Mouse (Mus musculus): ENCODE data around the gene Mybpc1. TPM values are rescaled to one million over a fixed set of nuclear protein-coding genes. Genes with fewer than 3 reads are reported as not detected.

Gene Mybpc1
- 0.10 and 0.21 TPM in 2 replicates for polyA plus RNA-seq (2012; rRNA removed)
- polyA plus RNA-seq (2014; fragmentation: Nextera tagmentation; extraction: Ambion mirVana), result not detected in 2 replicates

DNA sequence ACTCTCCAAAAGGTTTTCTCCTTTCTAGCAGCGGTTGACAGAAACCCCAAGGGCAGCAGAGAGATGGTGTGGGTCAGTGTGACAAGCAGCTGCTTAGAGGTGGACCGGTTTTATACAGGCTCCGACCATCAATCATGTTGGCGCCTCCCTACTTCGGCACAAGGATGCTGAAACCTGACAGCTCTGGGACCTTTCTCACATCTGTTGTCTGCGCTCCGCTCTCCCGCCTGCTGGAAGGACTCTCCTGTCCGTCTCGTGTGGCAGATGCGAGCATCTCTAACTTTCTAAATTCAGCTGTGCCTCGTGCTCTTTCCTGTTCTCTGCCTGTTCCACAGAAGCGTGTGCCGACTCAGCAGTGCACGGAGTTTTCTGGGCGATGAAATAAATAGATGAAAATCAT is at the start of gene Mybpc1:
Gene Mybpc1 (minus strand): TSS at position 210 of the 400 bp plus-strand sequence.
- DNase-seq (ENCODE audit: low read depth in 3 of 3, low spot score in 3 of 3), result no peak
- H3K9ac ChIP-seq (replicated peaks), result no peak within 1 kb of the TSS
- ATAC-seq (ENCODE audit: insufficient read depth), result no peak
- H3K27ac ChIP-seq, result no peak within 1 kb of the TSS
- 40% methylated on average over 16 of the region's 16 CpGs for WGBS (ENCODE audit: insufficient replicate concordance)
- H3K36me3 ChIP-seq (replicated peaks; ENCODE audit: control insufficient read depth, insufficient read depth, low read depth), result no peaks in the 10 kb centered on the region
- no peaks in the 10 kb centered on the region for H3K4me1 ChIP-seq (replicated peaks; ENCODE audit: control insufficient read depth in 2 of 2, insufficient read depth in 2 of 2, low read length in 1 of 2)
- no peaks in the 10 kb centered on the region for H3K9me3 ChIP-seq (ENCODE audit: control insufficient read depth, low read length)
- H3K27me3 ChIP-seq (ENCODE audit: control insufficient read depth, insufficient read depth, low read length), result no peaks in the 10 kb centered on the region
- no peak within 1 kb of the TSS for H3K4me2 ChIP-seq (ENCODE audit: low read depth)
- TF ChIP-seq EP300 (IDR thresholded peaks at IDR 0.05; ENCODE audit: low read depth) (no peak), CTCF (IDR thresholded peaks at IDR 0.05; ENCODE audit: low read depth) (no peak)
- H3K4me3 ChIP-seq (ENCODE audit: insufficient read depth in 1 of 2, low read depth in 2 of 2, low read length in 2 of 2), result no peak within 1 kb of the TSS

DNA sequence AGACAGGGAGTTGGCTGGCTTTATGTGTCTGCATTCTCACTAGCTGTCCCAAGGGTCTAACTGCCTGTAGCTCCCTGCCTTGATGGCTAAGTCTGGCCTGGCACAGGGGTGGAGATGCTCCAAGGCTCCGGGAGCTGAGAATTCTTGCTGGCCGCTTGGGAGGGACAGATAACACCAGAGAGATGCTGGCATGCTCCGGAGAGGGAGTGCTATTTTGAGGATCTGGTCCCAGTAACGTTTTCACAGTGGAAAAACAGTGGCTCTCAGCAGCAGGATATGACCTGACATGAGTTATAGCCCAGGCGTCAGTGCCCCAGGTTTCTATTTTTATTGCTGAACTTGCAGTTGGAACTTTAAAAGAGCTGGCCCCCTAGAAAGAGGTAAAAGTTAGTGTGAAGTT is 40.5 kb upstream of the Mybpc1 start:
- ATAC-seq (ENCODE audit: insufficient read depth), result no peak
- H3K27me3 ChIP-seq (ENCODE audit: control insufficient read depth, insufficient read depth, low read length), result no peaks in the 10 kb centered on the region
- 29% methylated on average over 5 of the region's 5 CpGs for WGBS (ENCODE audit: insufficient replicate concordance)
- no peak for TF ChIP-seq CTCF (IDR thresholded peaks at IDR 0.05; ENCODE audit: low read depth)
- TF ChIP-seq EP300 (IDR thresholded peaks at IDR 0.05; ENCODE audit: low read depth), result no peak
- no peak overlapping the region for H3K9ac ChIP-seq (replicated peaks)
- no peak overlapping the region for H3K4me3 ChIP-seq (ENCODE audit: insufficient read depth in 1 of 2, low read depth in 2 of 2, low read length in 2 of 2)
- H3K4me1 ChIP-seq (replicated peaks; ENCODE audit: control insufficient read depth in 2 of 2, insufficient read depth in 2 of 2, low read length in 1 of 2), result no peaks in the 10 kb centered on the region
- no peak overlapping the region for H3K27ac ChIP-seq
- H3K36me3 ChIP-seq (replicated peaks; ENCODE audit: control insufficient read depth, insufficient read depth, low read depth), result no peaks in the 10 kb centered on the region
- no peak for DNase-seq (ENCODE audit: low read depth in 3 of 3, low spot score in 3 of 3)
- H3K4me2 ChIP-seq (ENCODE audit: low read depth), result no peak overlapping the region
- no peaks in the 10 kb centered on the region for H3K9me3 ChIP-seq (ENCODE audit: control insufficient read depth, low read length)

DNA sequence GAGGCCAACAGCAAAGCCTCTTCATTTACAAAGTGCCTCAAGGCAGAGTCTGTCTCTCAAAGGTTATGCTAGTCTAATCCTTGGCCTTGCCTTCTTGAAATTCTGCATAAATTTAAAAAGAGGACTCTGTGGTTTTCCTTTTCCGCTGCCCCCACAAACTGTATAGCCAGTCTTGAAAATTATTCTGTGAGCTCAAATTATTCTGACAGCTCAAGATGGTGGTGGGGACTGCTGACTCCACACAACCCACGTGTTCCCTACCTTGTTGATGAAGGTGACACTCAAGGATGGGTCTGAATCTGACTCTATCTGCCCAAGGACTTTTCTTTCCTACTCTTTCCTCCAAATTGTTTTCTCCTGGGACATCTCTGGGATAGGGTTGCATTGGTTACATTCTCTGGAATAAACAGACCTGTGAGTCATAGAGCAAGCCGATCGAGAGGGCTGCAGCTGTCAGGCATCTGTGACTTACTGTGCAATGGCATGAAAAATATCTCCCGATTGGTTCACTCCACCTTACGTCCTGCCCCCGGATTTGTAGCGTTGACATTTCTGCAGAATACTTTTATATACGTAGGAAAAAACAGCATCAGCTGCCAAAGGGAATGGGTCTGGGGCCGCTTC is 26.5 kb upstream of the Mybpc1 start:
- no peak overlapping the region for H3K9ac ChIP-seq (replicated peaks)
- H3K4me1 ChIP-seq (replicated peaks; ENCODE audit: control insufficient read depth in 2 of 2, insufficient read depth in 2 of 2, low read length in 1 of 2), result no peaks in the 10 kb centered on the region
- H3K27ac ChIP-seq, result no peak overlapping the region
- no peaks in the 10 kb centered on the region for H3K27me3 ChIP-seq (ENCODE audit: control insufficient read depth, insufficient read depth, low read length)
- no peaks in the 10 kb centered on the region for H3K9me3 ChIP-seq (ENCODE audit: control insufficient read depth, low read length)
- TF ChIP-seq EP300 (IDR thresholded peaks at IDR 0.05; ENCODE audit: low read depth) (no peak), CTCF (IDR thresholded peaks at IDR 0.05; ENCODE audit: low read depth) (no peak)
- WGBS (ENCODE audit: insufficient replicate concordance), result 63% methylated on average over 10 of the region's 10 CpGs
- no peak for ATAC-seq (ENCODE audit: insufficient read depth)
- no peak for DNase-seq (ENCODE audit: low read depth in 3 of 3, low spot score in 3 of 3)
- H3K4me2 ChIP-seq (ENCODE audit: low read depth), result no peak overlapping the region
- no peaks in the 10 kb centered on the region for H3K36me3 ChIP-seq (replicated peaks; ENCODE audit: control insufficient read depth, insufficient read depth, low read depth)
- H3K4me3 ChIP-seq (ENCODE audit: insufficient read depth in 1 of 2, low read depth in 2 of 2, low read length in 2 of 2), result no peak overlapping the region

DNA sequence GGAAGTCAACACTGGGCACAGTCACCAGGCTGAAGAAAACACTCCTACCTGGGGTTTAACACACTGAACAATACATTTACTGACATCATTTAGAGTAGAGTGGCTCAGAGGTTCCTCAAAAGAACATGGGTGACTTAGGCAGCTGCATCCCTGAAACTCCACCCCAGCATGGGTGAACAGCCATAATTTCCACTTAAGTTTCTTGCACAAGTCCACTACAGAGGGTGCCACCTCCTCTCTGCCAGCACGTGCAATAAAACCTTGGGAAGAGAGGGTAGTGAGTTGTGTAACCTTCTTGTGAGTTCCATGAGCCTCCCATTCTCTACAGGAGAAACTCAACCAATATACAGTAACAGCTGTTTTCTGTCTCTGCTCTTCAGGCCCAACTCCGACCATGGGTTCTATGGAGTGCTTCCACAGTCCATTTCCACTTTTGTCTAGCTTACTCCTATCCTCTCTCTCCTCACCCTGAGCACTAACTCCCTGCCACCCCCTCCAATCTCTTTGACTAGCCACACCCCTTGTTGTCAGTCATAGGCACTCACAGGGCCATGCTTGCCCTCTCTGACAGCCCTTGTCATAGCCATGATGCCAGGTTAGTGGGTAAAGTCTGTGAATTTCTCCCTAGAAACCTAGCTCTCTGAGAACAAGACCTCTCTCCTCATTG is 25.8 kb upstream of the Mybpc1 start:
- H3K27ac ChIP-seq, result no peak overlapping the region
- 50% methylated on average over 2 of the region's 2 CpGs for WGBS (ENCODE audit: insufficient replicate concordance)
- H3K9ac ChIP-seq (replicated peaks), result no peak overlapping the region
- no peak for TF ChIP-seq EP300 (IDR thresholded peaks at IDR 0.05; ENCODE audit: low read depth)
- TF ChIP-seq CTCF (IDR thresholded peaks at IDR 0.05; ENCODE audit: low read depth), result no peak
- no peaks in the 10 kb centered on the region for H3K4me1 ChIP-seq (replicated peaks; ENCODE audit: control insufficient read depth in 2 of 2, insufficient read depth in 2 of 2, low read length in 1 of 2)
- no peak overlapping the region for H3K4me2 ChIP-seq (ENCODE audit: low read depth)
- DNase-seq (ENCODE audit: low read depth in 3 of 3, low spot score in 3 of 3) (no peak), ATAC-seq (ENCODE audit: insufficient read depth) (no peak)
- H3K9me3 ChIP-seq (ENCODE audit: control insufficient read depth, low read length), result no peaks in the 10 kb centered on the region
- H3K36me3 ChIP-seq (replicated peaks; ENCODE audit: control insufficient read depth, insufficient read depth, low read depth), result no peaks in the 10 kb centered on the region
- no peak overlapping the region for H3K4me3 ChIP-seq (ENCODE audit: insufficient read depth in 1 of 2, low read depth in 2 of 2, low read length in 2 of 2)
- no peaks in the 10 kb centered on the region for H3K27me3 ChIP-seq (ENCODE audit: control insufficient read depth, insufficient read depth, low read length)

DNA sequence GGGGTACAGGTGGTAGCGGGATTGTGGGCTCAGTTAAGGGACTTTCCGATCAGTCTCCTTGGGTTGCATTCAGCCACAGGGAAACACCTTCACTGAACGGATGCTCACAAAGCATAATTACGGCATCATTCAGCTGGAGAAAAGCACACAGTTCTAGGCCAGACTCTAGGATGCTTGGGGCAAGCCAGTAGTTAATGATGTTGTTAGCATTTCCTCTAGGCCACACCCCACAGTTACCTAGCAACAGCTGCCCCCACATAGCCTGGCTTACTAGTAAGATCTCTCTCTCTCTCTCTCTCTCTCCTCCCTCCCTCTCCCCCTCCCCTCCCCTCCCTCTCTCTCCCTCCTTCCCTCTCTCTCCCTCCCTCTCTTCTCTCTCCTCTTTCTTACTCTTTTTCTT is 22.1 kb upstream of the Mybpc1 start:
- DNase-seq (ENCODE audit: low read depth in 3 of 3, low spot score in 3 of 3), result no peak
- Histone ChIP-seq H3K27me3 (ENCODE audit: control insufficient read depth, insufficient read depth, low read length) (no peaks in the 10 kb centered on the region), H3K9me3 (ENCODE audit: control insufficient read depth, low read length) (no peaks in the 10 kb centered on the region), H3K4me1 (replicated peaks; ENCODE audit: control insufficient read depth in 2 of 2, insufficient read depth in 2 of 2, low read length in 1 of 2) (no peaks in the 10 kb centered on the region), H3K9ac (replicated peaks) (no peak overlapping the region), H3K27ac (no peak overlapping the region), H3K36me3 (replicated peaks; ENCODE audit: control insufficient read depth, insufficient read depth, low read depth) (no peaks in the 10 kb centered on the region), H3K4me2 (ENCODE audit: low read depth) (no peak overlapping the region), H3K4me3 (ENCODE audit: insufficient read depth in 1 of 2, low read depth in 2 of 2, low read length in 2 of 2) (no peak overlapping the region)
- TF ChIP-seq EP300 (IDR thresholded peaks at IDR 0.05; ENCODE audit: low read depth), result no peak
- TF ChIP-seq CTCF (IDR thresholded peaks at IDR 0.05; ENCODE audit: low read depth), result no peak
- ATAC-seq (ENCODE audit: insufficient read depth), result no peak
- 64% methylated on average over 4 of the region's 4 CpGs for WGBS (ENCODE audit: insufficient replicate concordance)

All from liver, embryonic 14.5 days (tissue).